In the genomic region with DNA sequence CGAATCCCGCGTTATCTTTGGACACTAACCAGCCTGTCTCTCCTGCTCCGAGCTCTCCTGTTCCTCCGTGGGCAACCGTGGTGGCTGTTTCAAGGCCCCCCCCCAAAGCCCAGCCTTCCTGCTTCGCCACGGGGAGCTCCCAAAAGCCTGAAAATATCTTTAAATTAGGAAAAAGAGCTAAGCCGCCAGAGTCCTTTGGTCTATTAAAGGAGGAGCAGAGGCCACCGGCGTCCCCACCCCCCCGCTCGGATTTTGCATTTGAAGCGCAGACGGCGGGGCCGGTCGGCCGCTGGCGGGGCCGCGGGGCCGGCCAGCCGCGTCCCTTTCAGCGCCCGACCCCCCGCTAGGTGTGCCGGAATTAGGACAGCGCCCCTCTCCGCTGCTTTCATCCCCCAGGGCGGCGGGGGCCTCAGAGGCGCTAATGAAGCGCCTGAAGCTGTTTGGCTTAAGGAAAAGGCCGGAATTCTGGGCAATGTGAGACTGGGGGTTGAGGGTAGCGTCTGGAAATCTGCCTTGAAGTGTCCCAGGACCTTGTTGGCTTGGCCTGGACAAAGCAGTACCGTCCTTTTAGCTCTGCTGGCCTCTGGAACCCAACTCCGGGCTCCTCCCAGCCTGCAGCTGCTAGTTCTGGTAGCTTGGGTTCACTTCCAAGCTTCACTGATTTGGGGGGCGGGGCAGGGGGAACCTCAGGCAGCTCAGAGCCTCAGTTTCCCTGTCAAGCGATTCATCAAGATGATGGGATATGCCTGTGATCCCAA, we compare ENCODE assay signal across 9 mouse cellular contexts. TPM values are rescaled to one million over a fixed set of nuclear protein-coding genes. Genes with fewer than 3 reads are reported as not detected.
DNase-seq lines count a peak whose midpoint lies in the region; ATAC-seq lines count a peak whose summit lies in the region.
"Had no signal": no experiment of that assay in that cellular context is flagged by ENCODE, and none has a peak within 500 bp of the region (broad histone marks: within the 10 kb centered on the region; RNA-seq: fewer than 3 reads in every experiment).

No protein-coding gene starts in this region.

- H3K27me3 ChIP-seq in heart, embryonic 10.5 days (ENCODE audit: insufficient read depth, poor library complexity, severe bottlenecking): peaks cover 36% of the 10 kb centered on the region
- peaks cover 10% of the 10 kb centered on the region; the same call in 1 of the 2 replicates for H3K27me3 ChIP-seq in forebrain, embryonic 13.5 days
- peaks cover 25% of the 10 kb centered on the region; the same call in 1 of the 2 replicates for H3K27me3 ChIP-seq in limb, embryonic 12.5 days
- peaks cover 2% of the 10 kb centered on the region; the same call in 1 of the 2 replicates for H3K27me3 ChIP-seq in neural tube, embryonic 15.5 days (replicated peaks)

- H3K9ac ChIP-seq in forebrain, embryonic 13.5 days: peak overlapping the region; percentile 84
- H3K9ac ChIP-seq in limb, embryonic 12.5 days (replicated peaks): peak overlapping the region; percentile 87
- H3K9ac ChIP-seq in neural tube, embryonic 15.5 days (replicated peaks): peak overlapping the region; percentile 81

- DNase-seq in heart, embryonic 10.5 days (ENCODE audit: low spot score): no peak
- no peak for DNase-seq in heart, adult 8-10 months (ENCODE audit: low spot score)
- peak; percentile 63 for DNase-seq in brain, adult 2 months (ENCODE audit: low read depth, low spot score)
- DNase-seq in ovary, postnatal 10 days (ENCODE audit: low spot score): no peak
- DNase-seq in gastrocnemius, adult 18-20 months (ENCODE audit: low spot score): no peak

- H3K4me3 ChIP-seq in heart, embryonic 10.5 days: peak overlapping the region; percentile 79
- peak overlapping the region; percentile 69 for H3K4me3 ChIP-seq in forebrain, embryonic 13.5 days
- H3K4me3 ChIP-seq in limb, embryonic 12.5 days (replicated peaks): peak overlapping the region; percentile 70
- peak overlapping the region; percentile 68 for H3K4me3 ChIP-seq in neural tube, embryonic 15.5 days (replicated peaks)

- ATAC-seq in forebrain, embryonic 13.5 days: peak; percentile 12; the same call in 1 of the 2 replicates
- ATAC-seq in limb, embryonic 12.5 days (ENCODE audit: insufficient number of reproducible peaks, insufficient read depth, low FRiP score, low TSS enrichment, low read depth): no peak
- ATAC-seq in neural tube, embryonic 15.5 days (ENCODE audit: low FRiP score): 0 out of 2 replicates have a peak, but pooled peaks have one; percentile 8

- H3K27ac ChIP-seq in heart, embryonic 10.5 days: peak overlapping the region; percentile 87; the same call in 1 of the 2 replicates
- peak overlapping the region; percentile 86 for H3K27ac ChIP-seq in forebrain, embryonic 13.5 days
- H3K27ac ChIP-seq in limb, embryonic 12.5 days: peak overlapping the region; percentile 84
- H3K27ac ChIP-seq in neural tube, embryonic 15.5 days (replicated peaks): peak overlapping the region; percentile 88

- H3K36me3 ChIP-seq in heart, embryonic 10.5 days: no peaks in the 10 kb centered on the region
- H3K36me3 ChIP-seq in forebrain, embryonic 13.5 days (ENCODE audit: poor library complexity, severe bottlenecking): no peaks in the 10 kb centered on the region
- H3K36me3 ChIP-seq in limb, embryonic 12.5 days: no peaks in the 10 kb centered on the region
- no peaks in the 10 kb centered on the region for H3K36me3 ChIP-seq in neural tube, embryonic 15.5 days
- H3K36me3 ChIP-seq: G1E had no signal

- H3K4me2 ChIP-seq in forebrain, embryonic 13.5 days: peak overlapping the region; percentile 91
- peak overlapping the region; percentile 87 for H3K4me2 ChIP-seq in limb, embryonic 12.5 days
- peak overlapping the region; percentile 95 for H3K4me2 ChIP-seq in neural tube, embryonic 15.5 days

- H3K9me3 ChIP-seq in heart, embryonic 10.5 days: no peaks in the 10 kb centered on the region
- no peaks in the 10 kb centered on the region for H3K9me3 ChIP-seq in forebrain, embryonic 13.5 days (replicated peaks)
- 0 out of 2 replicates have a peak, but pooled peaks cover 3% of the 10 kb centered on the region for H3K9me3 ChIP-seq in limb, embryonic 12.5 days
- H3K9me3 ChIP-seq in neural tube, embryonic 15.5 days (replicated peaks): no peaks in the 10 kb centered on the region

- peaks cover 29% of the 10 kb centered on the region for H3K4me1 ChIP-seq in heart, embryonic 10.5 days
- peaks cover 24% of the 10 kb centered on the region for H3K4me1 ChIP-seq in forebrain, embryonic 13.5 days
- peaks cover 16% of the 10 kb centered on the region for H3K4me1 ChIP-seq in limb, embryonic 12.5 days (replicated peaks)
- H3K4me1 ChIP-seq in neural tube, embryonic 15.5 days: peaks cover 31% of the 10 kb centered on the region

- WGBS in heart, embryonic 10.5 days: under 1% methylated on average over 41 of the region's 41 CpGs
- under 1% methylated on average over 41 of the region's 41 CpGs for WGBS in forebrain, embryonic 13.5 days
- under 1% methylated on average over 40 of the region's 41 CpGs for WGBS in limb, embryonic 12.5 days
- WGBS in neural tube, embryonic 15.5 days: under 1% methylated on average over 41 of the region's 41 CpGs

RNA-seq across cellular contexts. Expression of gene Adgrl1, which starts 23.6 kb away (rescaled TPM):
- 8.5 and 12.0 TPM in 2 replicates for polyA plus RNA-seq in heart, embryonic 10.5 days (2016; fragmentation: Nextera tagmentation; extraction: Ambion mirVana)
- total RNA-seq in heart, adult 8-10 months (2022): 10 to 100 TPM; 10.8 to 17.6 (median 14.2) TPM
- 32.8 and 38.5 TPM in 2 replicates for polyA plus RNA-seq in forebrain, embryonic 13.5 days (2015; fragmentation: Nextera tagmentation; extraction: Ambion mirVana)
- polyA plus RNA-seq in limb, embryonic 12.5 days (2016; fragmentation: Nextera tagmentation; extraction: Ambion mirVana): 28.2 and 32.7 TPM in 2 replicates
- polyA plus RNA-seq in neural tube, embryonic 15.5 days (2015; fragmentation: Nextera tagmentation; extraction: Ambion mirVana): 43.0 and 54.1 TPM in 2 replicates
- 10 to 100 TPM; 14.1 to 17.2 TPM for total RNA-seq in gastrocnemius, adult 18-20 months (2021)
